Mouse (Mus musculus) mouse trophoblast stem cell (cell line): ENCODE results near the gene BC028528.
"Not testable (repeated sequence)": the region's sequence is repeated elsewhere in the genome, so short reads cannot be mapped to it uniquely, and the experiment has no call there.

Experiments
- in situ Hi-C, 2 experiments: fragments of 300-500 bp; cut with MseI, MboI; formaldehyde crosslinking; loops; 2 replicates in 1 of 2; 3 replicates in 1 of 2; pipeline ENCODE4 v1.15.1; 2025

The BC028528 gene

DNA sequence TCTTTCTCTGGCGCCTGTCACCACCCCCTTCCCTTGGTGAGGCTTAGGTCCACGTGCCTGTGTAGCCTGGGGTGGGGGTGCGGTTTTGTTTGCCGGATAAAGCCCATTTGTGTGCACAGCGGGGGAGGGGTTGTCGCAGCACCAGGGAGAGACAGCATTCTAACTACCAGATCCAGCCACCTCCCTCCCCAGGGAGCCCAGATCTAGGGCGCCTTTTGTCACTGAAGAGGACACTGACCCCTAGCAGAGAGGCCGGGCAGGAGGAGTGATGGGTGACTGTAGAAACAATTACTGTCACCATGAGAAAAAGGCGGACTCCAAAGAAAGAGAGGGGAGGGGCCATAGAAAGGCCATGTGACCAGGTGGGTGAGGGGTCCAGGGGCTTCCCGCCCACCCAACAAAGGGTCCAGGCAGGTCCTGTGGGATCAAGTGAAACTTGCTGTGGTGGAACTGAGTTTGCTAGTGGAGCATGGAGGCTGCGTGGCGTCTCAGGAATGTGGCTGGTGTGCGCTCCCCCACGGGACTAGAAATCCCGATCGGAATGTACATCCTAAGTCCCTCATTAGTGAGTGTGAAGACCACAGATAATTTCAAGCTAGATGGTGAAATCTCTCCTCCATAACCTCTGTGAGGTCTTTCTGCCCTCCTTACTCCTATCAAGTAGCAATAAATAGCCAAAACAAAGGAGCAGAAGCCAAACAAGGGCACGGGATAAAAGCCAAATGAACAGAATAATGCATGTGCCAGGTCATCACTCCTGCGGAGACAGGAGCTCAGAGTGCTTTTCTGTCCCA is 13.5 kb upstream of the BC028528 start:
- in situ Hi-C loops, result no loop called here

DNA sequence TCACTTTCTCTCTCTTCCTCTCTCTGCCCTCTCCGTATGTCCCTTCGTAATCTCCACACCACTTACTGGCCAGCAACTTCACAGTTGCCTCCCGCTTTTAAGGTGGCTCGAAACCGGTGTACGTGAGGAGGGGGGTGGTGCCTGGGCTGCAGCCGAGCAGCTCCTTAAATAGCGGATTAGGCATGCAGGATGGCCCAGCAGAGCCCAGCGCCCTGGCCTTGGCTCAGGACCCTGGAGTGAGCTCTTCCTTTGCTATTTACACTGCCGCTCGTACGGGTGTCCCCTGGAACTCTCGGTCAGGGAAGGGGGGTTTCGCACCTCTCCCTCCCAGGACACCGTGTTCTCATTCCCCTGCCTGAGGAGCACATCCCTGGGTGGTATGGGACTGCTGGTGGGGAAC is 12.8 kb upstream of the BC028528 start, which contains the start of gene Car14:
Gene Car14, minus strand, starts transcription at position 124 of the 400 bp plus-strand sequence.
- in situ Hi-C loops, result no loop called here

DNA sequence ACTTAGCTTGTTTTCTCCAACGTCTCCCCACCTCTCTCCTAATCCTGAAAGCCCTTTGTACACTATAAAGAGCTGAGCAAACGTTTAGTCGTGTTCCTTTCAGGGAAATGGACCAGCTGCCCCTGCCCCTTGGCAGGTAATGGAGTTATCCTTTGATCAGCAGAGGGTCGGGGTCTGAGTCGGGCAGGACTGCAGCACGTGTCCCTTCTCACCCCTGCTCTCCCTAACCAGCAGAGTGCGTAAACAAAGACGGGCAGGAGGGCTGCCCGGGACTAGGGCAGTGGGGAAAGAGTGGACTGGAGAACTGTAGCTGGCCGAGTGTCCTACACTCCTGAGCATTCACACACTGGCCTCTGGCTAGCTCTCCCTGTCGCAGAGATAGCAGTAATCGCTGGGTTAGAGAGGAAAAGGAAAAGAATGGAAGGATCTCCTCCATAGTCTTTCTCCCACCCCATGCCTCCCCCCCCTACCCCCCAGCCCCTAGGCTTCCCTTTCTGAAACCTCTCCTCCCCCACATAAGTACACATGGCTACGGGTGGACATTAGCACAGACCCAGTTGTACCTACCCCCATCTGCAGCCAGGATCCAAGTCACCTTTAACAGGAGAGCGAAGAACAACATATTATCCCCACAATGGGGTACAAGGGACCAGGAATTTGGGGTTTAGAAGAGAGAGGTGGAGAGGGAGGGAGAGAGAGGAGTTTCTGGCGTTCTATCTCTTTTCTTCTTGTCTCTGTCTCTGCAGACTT is 12.1 kb upstream of the BC028528 start:
- in situ Hi-C loops, result no loop called here

DNA sequence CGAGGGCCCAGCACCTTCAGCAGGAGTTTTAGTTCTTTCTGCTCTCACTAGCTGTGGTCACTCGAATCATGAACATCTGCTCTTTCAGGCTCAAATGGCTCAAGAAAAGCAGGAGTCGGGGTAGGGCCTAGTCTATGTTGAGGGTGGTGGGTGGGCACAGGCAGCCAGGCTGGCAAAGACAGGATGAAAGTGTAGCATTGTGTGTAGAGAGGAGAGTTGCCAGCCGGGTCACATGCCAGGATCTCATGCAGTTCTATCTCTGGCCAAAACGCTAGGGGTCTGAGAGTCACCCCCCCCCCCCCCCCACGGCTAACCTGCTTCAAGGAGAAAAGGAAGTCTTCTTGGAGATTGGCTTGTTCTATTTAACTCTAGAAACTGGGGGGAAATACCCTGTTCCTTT is 10.8 kb upstream of the BC028528 start:
- in situ Hi-C loops, result no loop called here

DNA sequence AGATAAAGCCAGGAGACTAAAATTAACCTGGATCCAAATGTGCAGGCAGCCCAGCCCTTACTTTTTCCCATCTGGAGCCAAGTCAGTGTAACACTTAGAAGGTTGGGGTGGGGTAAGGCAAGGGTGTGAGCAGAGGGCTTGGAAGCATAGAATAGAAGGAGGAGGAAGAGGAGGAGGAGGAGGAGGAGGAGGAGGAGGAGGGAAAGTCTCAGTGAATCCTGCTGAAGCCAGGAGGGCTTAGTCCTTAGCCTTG is 10.5 kb upstream of the BC028528 start:
- in situ Hi-C loops, result no loop called here

DNA sequence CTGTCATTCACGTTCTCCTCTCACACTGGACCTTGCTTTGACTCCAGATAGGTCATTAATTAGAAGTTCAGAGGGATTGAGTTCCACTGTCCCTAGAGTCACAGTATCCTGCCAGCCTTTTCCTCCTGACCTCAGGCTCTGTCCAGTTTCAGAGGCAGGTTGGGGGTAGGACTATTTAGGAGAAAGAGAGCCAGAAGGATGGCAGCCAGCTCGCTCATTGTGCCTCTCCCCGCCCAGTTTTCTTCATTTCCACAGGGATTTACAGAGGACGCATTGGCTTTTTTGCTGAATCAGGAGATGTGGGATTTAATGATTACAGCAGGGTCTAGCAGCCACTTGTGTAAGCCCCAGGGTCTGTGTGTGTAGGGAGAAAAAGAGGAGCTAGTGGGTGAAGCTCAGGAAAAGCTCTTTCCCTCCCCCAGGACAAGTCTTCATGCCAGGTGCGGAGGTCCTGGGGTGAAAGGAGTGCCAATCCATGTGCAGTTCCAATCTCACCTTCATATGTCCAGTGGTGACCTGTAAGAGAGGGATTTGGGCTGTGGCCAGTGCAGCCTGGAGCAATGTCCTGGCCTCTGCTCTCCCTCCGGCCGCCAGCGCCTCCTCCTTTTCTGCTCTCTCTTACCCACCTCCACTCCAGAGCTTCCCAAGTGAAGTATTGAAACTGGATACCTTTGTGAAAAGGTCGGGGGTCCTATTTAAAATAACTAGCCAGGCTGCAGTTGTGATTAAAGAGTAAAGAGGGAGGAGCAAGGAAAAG is 10.0 kb upstream of the BC028528 start:
- in situ Hi-C loops, result no loop called here

DNA sequence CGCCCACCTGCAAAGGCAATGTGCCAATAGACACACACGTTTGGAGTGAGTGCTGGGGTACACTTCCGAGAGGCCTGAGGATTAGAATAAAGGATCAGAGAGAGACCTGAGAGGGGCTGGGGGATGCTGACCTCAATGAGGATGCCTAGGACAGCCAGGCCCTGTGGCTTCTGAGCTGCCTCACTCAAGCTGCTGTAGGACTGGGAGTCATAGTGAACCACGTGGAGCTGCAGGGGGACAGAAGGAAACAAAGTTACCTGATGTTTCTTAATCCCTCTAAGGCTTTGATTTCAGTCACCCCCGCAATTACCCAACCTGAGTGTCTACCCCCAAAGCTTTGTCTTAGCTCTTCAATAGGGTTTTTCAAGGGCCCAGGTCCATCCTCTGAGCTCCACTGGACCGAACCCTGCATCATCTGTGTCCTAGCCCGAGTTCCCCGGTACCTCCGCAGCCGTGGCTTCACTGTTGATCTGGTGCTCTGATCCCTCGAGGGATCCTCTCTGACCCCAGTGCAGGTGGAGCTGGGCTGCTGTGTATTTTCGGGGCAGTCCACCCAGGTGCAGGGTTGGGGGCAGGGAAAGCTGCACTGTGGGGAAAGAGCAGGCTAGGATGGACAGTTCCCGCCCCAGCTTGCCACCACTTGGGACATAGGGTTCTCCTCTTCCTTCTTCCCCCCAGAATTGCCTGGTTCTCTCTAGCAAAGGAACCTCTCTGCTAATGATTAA is 8.2 kb upstream of the BC028528 start:
- in situ Hi-C loops, result no loop called here

DNA sequence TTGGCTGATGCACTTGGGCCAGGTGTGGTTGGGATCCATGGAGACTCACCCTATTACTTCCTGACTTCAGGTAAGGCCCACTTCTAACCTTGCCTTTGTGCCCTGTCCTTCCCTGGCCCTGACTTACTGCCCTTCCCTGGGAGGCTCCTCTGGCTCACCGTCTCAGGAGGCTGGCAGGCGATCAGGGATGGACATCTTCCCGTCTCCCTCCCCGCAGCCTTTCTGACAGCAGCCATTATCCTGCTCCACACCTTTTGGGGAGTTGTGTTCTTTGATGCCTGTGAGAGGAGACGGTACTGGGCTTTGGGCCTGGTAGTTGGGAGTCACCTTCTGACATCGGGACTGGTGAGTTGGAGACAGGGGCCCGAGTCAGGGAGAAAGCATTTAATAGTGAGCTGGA is 3.7 kb upstream of the BC028528 start:
- in situ Hi-C loops, result not testable (repeated sequence)

DNA sequence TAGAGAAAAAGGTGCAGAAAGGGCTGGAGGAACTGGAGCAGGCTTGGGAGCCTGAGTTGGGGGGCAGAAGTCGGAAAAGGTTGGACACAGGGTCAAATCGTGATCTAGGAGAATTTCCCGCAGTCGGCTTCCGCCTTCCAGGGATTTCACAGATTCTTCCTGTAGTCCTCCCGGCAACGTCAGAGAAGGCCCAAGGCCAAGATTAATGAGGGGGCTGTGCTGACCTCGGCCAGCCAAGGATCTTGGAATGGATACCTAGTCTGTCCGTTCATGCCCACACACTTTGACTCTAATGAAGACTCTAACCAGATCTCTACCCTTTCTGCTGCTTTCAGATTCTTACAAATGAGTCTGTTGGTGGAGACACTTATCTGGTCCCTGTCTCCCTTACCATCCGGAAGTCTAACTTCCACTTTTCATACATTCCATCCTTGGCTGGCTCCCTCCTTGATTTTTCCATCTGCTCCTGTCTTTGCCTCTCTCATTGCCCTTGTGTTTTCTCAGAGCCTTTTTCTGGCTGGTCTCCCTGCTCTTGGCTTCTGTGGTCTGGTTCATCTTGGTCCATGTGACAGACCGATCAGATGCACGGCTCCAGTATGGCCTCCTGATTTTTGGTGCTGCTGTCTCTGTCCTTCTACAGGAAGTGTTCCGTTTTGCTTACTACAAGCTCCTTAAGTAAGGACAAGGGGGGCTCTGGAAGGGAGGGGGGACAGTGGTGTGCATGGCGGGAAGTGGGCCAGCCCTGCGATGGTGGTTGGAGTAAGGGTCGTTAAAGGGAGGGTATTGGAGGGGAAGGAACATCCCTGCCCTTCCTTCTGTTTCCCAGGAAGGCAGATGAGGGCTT is 2.7 kb upstream of the BC028528 start:
- in situ Hi-C loops, result no loop called here

DNA sequence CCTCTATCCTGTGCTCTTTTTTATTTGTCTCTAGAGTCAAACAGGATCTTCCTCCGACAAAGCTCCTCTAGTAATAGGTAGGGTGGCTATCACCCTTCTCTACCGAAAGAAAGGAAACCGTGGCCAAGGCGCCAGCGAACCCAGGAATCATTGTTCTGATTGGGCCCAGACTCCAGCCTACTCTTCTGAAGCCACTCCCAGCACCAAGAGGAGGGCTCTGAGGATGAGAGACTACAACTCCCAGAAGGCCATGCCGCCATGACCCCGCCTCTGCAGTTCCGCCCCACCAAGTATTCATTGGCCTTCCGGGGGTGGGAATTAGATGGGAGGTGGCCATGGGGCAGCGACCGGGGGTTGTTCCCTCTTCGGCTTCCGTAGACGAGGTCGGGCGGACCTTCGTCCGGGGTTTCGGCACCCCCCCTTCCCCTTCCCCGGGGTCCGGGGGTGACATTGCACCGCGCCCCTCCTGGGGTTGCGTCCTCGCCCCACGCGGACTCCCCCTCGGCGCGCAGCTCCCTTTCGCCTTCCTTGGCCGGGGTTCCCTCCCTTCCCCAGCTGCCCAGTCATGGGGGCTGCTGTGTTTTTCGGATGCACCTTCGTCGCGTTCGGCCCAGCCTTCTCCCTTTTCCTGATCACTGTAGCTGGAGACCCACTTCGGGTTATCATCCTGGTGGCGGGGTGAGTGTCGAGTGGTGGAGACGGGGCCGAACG is 2.0 kb upstream of the BC028528 start, which contains the start of gene Aph1a:
Gene Aph1a, plus strand, starts transcription at position 364 of the 711 bp plus-strand sequence.
- in situ Hi-C loops, result not testable (repeated sequence)

DNA sequence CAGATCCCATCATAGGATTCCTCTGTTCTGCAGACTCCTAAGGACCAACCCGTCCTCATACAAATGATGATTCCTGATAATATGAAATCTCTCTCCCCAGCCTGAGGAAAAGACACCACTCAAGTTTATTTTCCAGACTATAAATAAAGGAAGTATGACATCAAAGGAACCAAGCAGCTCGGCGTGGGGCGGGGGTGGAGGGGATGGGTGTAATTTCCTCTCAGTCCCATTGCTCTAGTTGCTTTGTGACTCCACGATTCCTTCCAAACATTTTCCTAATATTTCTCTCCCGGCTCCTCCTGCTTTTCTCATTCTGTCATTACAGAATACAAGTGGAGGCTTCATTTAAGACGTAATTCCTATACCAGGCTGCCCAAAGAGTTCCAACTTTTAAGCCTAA is 1.3 kb upstream of the BC028528 start:
- in situ Hi-C loops, result no loop called here

DNA sequence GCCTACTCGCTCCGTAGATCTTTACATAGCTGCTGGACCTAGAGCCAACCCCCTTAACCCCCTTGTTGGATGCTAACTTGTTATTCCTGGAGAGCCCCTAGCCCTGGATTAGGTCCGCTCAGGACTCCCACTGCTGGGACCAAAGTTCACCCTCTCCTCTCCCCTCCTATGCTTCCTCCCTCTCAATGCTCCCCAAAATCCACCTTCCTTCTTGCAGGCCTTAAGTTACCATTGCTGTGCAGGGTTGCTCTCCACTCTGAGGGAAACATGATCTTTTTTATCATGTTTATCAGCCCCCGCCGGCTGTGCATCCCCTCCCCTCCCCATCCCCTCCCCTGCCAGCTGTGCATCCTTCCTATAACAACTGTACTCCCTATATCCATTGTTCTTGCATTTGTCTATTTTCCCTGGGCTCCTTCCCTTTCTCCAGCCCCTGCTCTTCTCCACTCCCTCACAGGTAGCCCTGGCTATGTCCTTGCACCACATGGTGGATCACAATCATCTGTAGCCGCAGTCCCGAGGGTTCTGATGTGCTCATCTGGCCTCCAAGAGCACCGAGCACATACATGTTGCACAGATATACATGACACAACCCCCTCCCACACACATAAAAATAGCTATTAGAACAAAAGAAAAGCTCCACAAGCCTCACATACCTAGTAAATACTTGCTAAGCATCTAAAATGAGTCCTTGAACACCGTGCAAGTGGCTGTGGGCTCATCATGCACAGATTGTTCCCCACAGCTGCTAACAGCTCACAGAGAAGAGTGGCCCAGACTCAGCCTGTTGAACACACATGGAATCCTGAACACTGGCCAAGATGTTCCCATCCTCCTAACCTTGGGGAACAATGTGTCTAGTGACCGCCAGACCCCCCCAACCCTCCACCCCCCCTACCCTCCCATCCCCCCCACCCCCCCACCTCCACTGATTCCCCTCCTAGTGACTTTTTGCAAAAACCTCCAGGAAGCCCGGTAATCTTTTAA is 554 bp upstream of the BC028528 start:
- in situ Hi-C loops, result no loop called here

DNA sequence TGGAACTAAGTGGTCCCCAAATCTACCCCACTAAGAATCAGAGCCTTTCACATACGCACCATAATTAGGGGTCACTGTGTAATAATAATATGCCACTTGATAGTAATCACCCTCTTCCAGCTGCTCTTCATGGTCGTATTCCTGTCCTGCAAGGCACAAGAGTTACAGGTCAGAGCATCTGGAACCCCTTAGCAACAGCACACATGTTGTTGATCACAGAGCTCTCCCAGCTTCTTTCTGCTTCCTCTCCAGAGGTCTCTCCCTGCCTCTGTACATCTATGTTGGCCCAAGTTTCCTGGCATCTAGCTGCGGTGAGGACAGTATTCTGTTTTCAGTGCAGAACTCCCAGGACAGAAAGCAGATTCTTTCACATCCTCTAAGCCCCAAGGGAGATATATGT is 2.1 kb downstream of the BC028528 start:
- in situ Hi-C loops, result no loop called here

DNA sequence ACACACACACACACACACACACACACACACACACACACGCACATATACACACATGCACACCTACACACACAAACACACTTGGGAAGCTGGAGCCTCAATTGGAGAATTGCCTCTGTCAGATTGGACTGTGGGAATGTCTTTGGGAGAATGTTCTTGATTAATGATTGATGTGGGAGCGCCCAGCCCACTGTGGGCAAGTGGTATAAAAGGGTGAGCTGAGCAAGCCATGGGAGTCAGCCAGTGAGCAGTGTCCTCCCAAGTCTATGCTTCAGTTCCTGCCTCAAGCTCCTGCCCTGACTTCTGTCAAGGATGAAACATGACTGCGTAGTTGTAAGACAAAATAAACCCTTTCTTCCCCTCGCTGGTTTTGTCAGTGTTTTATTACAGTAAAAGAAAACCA is 4.2 kb downstream of the BC028528 start:
- in situ Hi-C loops, result no loop called here

DNA sequence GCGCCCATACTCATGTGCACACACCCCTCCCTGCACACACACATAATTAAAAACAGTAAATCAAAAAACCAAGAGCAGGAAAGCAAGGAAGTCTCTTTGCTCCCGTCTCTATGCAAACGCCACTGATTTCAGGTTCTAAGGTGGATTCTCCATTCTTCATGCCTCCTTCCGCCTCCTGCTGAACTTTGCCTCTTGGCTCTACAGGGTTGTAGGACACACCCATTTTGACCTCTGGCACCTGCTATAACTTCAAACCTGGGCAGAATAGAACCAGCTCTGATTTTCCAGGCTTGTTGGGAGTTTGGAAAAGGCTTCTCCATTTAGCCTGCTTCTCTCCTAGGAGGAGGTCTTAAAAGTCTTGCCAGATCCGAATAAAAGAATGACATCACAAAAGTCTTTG is 7.4 kb downstream of the BC028528 start:
- in situ Hi-C loops, result no loop called here

DNA sequence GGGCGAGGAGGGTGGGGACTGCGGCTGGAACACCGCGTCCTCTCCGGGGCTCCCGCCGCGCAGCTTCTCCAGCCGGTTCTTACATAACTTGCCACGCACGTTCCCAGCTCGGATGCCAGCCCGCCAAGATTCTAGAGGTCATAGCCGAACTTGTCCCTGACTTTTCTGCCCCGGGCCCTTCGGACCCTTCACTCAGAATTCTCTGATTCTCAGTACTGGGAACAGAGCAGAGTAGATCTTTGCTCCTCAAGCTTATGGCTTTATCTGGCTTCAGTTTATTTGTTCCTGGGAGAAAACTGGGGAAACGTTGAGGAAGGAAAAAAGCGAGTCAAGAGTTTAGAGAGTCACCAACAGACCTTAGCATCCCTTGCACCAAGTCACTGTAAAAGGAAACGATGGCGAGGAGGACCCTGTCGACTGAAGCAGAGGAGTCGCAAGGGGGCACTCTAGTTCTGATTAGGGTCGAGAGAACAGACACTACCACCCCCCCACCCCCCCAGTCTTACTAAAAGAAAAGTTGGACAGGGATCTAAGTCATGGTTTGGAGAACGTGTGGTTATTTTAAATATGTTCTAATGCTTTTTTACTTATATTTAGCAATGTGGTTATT is 8.9 kb downstream of the BC028528 start:
- in situ Hi-C loops, result no loop called here

DNA sequence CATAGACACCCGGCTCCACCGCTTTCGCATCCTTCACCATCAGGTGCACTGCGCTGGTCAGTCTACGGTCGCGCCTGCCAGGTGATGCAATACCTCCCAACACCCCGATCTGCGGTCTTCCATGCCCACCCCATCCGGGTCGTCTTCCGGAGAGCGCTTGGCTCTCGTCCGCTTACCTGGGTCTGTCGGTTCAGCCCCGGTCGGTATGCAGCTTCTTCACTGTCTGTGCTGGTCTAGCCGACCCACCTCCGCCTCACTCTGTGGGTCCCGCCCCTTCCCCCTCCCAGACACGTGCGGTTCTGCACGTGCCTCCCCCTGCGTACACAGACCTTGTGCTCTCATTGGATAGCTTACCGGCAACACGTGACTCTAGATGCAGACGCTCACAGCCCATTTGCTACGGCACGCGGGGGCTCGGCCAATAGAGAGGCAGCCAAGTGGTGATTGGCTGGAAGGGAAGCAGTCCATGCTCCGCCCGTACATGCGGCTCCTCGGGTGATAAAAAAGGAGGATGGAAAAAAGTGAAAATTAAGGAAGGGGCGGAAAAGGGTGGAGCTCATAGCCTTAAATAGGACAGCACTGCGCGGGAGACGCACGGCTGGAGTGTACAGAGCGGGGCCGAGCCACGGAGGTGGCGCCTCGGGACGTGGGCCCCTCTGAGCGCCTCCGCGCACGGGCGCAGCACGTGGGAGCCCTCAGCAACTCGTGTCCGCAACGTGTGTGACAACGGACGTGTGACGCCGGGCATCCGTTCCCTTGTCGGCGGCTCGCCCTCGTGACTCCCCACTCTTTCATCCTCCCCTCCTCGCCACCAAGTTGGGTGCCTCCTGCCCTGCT is 9.6 kb downstream of the BC028528 start, which contains the start of gene Ciart:
Gene Ciart, minus strand, starts transcription at position 273 of the 837 bp plus-strand sequence.
- in situ Hi-C loops, result no loop called here

DNA sequence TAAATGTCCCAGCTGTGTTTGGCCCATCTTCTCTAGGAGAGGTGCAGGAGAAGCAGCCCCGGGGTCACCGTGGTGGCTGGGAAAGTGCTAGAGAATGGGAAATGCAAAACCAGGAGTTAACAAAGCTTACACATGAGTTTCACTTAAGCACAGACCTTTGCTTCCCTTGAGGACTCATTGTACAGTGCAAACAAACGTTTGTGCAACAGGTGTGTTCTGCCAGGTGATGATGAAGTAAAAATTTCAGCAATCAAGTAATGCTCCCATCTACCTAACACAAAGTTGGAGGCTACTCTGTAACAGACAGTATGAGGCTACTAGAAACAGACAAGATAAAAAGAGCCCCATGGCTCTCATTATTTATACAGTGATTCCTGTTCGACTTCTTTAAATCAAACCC is 12.7 kb downstream of the BC028528 start:
- in situ Hi-C loops, result no loop called here
